Mouse (Mus musculus) liver, postnatal 0 days (tissue): ENCODE results near the gene Cfap45.

ENCODE experiments used
- CTCF ChIP-seq: sonication (generic); IDR thresholded peaks from 2 replicates; pipeline ENCODE4 v1.5.1; 2016; ENCODE audit warnings: antibody characterized with exemption, low read depth
- EP300 ChIP-seq: IDR thresholded peaks from 2 replicates; pipeline ENCODE4 v1.6.1; 2016; ENCODE audit warnings: antibody characterized with exemption, low read depth, mild to moderate bottlenecking

DNA sequence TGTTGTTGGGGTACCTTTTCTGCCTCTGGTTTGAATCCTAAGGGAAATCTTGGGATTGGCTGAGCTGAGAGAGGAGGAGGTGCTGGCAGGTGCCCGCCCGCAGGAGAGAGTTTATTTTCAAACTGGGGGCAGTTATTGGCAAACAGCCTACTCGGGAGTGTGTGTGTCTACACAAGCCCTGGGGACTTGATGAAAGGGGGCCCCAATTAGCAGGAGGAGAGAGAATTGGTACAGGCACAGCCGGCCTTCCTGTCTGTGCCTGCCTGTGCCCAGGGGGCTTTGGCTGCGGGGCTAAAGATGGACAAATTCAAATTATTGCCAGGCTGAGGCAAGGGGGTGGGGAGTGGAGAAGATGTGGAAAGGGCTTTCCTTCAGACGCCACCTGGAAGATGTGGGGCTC is 34.8 kb upstream of the Cfap45 start:
- TF ChIP-seq CTCF (no peak), EP300 (no peak)
